Mouse (Mus musculus) adrenal gland, adult 2 months (tissue): ENCODE results near the gene Bora. TPM values are rescaled to one million over a fixed set of nuclear protein-coding genes. Genes with fewer than 3 reads are reported as not detected.
"Not testable (repeated sequence)": the region's sequence is repeated elsewhere in the genome, so short reads cannot be mapped to it uniquely, and the experiment has no call there.

Experiments
- DNase-seq: peaks from one replicate; pipeline ENCODE4 v3.0.0; 2021
- long read RNA-seq: library from polyadenylated mRNA; stranded (forward); transcript quantifications from one replicate; pipeline ENCODE4 v2.0.0, GENCODE M21; 2021
- polyA plus RNA-seq: library from polyadenylated mRNA; depleted of rRNA; stranded (reverse); fragments of >200 nt; gene quantifications from 2 replicates; pipeline ENCODE4 v1.2.3, GENCODE M21; 2012; rRNA removed
- total RNA-seq, 2 experiments: library from RNA; stranded (reverse); gene quantifications; 2 replicates each; pipeline ENCODE4 v1.2.3; 2021

The Bora gene
- total RNA-seq, result 1 to 10 TPM; 1.8 to 2.4 TPM
- polyA plus RNA-seq, result 0.70 and 0.75 TPM in 2 replicates
- long read RNA-seq, partial matches to known transcripts, result 0 of 4 reads
- long read RNA-seq, other reads (novel, unspliced or antisense), result 2 of 4 reads

DNA sequence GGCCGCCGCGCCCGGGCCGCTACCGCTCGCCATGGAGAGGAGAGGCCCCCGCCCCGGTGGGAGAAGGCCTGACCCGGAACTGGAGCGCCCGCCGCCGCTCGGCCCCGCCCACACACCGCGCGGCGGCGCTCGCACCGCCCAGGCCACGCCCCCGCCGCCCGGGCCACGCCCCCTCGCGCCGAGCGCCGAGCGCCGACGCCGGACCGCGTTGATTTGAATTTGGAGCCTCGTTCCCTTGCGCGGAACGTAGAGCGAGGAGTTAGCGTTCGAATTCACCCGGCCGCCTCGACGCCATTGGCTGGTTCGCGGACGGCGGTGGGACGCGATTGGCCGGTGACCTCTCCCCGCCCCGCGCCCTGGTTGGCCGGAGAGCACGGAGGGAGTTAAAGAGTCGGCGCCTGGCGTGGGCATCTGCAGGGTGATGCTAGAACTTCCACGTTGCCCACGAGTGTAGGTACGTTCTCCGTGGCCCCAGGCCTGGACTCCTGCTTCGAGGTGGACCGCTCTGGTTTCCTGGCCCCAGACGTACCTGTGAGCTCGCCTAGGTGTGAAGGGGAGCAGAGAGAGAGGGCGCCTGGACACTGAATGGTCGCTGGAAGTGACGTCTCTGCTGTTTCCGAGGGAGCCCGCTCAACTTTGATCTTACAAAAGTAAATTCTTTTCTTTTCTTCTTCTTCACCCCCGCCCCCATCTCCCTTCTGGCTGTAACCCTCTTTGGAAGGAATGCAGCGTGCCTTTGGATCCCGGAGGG, at the start of gene Bora, which contains the start of gene Mzt1:
Bora (plus strand) TSS at position 192 of the 751 bp plus-strand sequence.
Mzt1 (minus strand) TSS at position 104 of the 751 bp plus-strand sequence.
- DNase-seq, result peak; percentile 96

DNA sequence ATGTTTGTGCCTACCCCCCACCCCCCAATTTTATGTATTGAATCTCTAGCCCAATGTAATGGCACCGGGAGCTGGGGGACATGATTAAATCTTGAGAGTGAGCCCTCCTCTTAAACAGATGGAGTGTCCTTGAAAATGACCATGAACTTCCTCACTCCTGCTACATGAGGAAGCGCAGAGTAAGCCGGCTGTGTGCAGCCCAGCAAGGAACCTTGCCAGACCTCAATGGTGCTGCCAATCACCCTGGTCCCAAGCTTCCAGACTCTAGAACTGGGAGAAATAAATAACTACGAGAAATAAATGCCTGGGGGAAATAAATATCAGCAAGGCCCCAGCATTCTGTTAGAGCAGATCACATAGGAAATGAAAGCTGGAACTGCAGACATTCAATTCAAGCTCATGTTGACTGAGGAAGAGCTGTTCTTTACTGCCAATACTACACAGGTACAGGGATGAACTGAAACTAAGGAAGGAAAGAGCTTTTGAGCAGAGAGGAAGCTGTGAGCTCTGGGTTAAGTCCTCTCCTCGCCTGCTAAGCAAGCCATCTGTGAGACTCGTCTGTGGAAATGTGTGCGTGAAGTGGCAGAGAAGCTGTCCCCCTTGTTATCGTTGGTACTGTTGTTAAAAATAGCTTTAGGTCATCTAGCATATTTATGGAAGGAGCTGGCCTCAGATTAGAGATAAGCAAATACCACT, 35.6 kb upstream of the Bora start:
- peak; percentile 41 for DNase-seq

DNA sequence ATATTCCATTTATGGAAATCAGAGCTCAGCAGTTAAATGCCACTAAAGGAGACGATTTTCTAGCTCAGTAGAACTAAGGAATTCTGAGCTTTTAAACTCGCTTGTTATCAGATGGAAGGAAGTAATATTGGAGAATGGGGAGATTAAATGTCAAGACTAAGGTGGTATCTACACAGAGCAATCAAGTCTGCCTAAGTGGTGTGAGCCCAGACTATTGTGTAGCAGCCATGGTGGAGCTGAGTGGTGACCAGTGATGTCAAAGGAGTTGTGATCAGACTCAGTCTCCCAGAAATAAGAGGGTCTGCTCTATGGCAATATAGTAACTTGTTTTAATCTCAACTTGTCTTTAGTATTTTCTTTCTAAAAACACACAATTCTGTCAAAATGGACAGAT, 35.1 kb upstream of the Bora start:
- DNase-seq, result no peak

DNA sequence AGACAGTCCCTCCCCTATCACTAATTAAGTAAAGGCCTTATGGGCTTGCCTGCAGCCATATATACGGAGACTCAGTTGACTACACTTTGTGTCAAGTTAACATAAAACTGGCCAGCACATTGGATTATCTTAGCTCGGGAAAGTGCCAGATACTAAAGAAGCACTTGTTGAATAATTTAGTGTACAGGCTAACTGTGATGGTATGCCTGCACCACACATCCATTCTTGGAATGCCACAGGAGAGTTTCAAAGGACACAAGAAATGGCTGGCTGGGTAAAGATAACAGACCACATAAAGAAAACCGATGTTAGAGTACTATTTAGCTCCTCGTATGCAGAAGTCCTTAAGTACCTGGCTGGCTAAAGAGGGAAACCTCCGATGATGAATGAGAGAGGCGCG, 27.3 kb upstream of the Bora start:
- DNase-seq, result no peak

DNA sequence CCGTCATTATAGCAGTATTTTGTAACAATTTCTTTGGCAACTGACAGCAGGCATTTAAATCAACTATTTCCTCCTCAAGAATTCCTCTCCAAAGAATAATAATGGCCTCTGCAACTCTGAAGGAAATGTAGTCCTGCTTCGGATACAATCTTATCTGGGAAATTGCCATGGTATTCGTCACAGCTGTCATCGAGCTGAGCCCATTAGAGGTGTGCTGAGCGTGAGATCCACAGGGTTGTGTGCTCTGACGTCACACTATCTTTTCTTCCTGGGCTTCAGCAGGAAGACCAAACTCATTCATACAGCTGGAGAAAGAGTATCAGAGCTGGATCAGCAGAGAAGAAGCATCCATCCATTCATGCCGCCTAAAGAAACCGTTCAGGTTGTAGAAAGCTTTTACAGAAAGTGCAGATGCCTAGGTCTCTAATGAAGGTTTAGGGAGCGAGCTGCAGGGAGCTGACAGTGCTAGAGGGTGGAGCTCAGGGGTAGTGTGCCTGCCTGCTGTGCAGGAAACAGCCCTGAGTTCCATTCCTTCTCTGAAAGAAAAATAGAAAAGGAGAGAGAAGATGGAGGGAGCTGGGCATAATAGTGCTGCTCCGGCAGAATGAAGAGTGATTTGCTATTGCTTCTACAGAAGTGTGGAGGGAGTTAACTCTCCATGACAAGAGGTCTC, 26.8 kb upstream of the Bora start:
- DNase-seq, result no peak

DNA sequence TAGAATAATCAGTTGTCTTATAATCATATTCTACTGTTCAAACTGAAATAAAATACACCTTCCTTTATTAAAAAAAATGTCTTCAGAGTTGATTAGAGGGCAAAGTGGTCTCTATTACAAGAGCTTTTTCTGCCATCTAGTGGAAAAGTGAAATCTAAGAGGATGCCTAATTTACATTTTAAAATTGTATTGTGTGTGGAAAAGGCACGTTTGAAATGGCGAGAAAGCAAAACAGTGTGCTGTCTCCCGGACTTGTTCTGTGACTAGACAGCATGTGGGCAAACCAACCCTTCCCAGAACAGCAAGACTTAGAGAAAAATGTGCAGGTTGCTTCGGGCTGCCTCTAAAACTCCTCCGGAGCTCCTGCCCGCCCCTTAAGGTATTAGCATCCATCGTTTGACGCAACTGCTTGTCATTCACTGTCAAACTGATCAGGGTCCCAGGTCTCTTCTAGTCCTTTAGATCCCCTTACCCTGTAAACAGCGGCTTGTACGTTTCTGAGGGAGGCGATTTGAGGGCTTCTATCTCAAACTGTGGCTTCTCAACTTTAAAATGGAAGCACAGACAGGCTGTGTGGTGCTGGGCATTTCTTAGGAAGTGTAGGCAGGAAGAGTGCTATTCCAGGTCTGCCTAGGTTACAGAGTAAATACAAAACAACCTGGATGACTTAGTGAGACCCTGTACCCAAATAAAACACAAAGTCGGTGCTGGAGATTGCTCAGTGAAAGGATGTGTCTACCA, 23.5 kb upstream of the Bora start:
- no peak for DNase-seq

DNA sequence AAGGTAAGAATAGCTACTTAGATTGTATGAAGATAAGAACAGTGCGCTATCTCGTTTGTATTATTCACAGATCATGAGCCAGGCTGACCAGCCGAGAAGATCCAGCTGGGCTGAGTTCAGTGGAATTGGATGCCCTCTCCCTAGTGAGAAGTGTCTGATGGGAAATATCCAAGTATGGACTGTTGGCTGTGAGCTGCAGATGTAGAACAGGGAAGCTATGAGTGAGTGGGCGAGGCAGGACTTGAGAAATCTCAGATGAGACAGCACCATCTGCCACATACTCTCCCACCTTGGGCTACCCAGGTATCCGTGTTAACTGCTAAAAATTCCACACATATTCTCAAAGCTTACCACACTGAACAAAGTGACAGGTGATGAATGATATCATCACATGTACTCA, 16.0 kb upstream of the Bora start:
- no peak for DNase-seq

DNA sequence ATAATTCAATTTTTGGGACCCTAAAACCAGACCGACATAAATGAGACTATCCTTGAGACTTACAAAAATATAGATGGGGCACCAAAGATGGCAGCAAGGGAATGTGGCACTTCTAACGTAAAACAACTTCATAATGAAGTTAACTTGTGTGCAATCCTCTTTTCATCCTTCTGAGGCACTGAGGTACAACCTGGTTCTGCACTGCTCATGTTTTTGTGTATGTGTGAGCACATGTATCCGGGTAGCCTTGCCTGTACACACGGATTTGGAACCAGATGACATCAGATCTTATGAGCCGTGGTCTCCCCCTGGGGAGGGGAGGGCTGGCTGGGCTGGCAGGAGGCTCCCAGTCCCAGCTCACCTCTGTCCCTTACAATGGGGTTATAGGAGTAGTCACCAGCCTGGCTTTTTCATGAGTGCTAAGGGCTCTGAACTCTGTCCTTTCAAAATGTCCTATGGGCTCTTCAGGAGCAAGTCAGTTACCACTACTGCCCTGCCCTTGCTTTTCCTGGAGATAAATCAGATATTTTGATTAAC, 14.6 kb upstream of the Bora start:
- DNase-seq, result no peak

DNA sequence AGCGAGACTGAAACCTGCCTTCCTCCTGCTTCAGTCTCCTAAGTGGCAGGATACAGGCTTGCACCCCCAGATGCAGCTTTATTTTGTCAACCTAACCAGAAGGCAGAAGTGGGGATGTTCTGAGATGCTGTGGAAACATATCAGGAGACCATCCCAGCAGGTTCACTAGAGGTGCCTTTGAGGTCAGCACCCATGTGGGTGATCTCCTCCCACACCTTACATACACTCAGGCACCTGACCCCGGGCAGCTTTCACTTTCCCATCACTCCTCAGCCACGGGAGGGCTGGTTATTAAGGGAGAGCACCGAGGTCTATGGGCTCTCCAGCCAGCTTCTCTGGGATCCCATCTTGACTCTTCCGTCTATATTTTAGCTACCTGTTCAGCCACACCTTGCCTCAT, 13.4 kb upstream of the Bora start:
- DNase-seq, result no peak

DNA sequence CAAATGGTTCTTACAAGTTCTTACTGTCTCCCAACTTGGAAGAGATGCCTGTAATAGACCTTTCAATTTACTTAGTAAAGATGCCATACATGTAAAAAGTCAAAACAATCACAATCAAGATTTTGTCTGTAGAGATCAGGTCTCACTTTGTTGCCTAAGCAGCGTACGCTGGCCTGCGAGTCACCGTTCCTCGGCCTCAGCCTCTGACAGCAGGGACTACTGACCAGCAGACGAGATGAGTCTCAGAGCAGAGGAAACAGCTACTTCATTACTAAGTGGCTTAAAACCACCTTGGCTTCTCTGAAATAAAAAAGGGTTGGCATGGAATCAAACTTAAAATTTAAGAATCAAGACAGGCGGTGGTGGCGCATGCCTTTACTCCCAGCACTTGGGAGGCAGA, 11.2 kb upstream of the Bora start:
- DNase-seq, result not testable (repeated sequence)

DNA sequence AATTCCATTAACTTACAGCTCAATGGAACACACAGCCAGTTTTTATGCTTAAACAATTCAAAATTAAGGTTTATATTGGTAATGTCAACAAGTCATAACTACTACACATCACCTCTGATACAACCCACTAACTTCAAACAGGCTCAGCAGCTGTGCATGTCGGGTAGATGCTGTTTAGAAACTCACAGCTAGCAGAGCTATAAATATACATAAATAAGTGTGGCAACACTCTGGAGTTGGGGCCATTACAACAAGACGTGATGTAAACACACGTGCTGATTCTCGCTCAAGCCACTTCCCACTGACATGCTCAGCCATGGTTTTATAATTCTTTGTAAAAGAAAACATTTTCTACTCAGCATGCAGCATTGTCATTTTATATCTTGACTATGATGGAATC, 10.0 kb upstream of the Bora start:
- no peak for DNase-seq

DNA sequence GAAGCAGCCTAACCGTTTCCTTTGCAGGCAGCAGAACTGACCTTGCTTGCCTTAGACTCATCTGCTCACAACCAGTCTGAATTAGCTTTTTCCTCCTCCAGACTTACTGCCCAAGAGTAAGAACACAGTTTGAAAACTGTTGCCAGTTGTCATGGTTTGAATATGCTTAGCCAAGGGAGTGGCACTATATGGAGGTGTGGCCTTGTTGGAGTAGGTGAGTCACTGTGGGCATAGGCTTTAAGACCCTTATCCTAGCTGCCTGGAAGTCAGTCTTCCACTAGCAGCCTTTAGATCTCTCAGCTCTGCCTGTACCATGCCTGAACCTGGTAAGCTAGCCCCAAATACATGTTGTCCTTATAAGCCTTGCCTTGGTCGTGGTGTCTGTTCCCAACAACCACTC, 8.3 kb upstream of the Bora start:
- no peak for DNase-seq

DNA sequence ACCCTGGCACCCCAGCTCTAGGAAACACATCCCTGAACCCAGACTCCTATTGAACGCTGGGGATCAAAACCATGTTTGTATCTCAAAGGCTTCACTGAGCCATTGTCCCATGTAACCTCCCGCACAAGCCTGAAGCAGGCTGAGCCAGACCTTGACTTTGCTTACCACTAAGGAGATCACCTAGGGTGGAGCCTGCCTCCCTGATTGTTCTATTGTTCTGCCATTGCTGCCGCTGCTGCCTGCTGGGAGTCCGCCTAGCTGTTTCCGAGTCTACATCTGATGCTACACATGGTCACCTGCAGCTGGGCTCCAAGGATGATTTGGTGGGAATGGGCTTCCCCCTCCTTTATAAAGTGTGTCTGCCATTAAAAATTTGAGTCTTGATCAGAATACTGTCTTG, 6.7 kb upstream of the Bora start:
- not testable (repeated sequence) for DNase-seq

DNA sequence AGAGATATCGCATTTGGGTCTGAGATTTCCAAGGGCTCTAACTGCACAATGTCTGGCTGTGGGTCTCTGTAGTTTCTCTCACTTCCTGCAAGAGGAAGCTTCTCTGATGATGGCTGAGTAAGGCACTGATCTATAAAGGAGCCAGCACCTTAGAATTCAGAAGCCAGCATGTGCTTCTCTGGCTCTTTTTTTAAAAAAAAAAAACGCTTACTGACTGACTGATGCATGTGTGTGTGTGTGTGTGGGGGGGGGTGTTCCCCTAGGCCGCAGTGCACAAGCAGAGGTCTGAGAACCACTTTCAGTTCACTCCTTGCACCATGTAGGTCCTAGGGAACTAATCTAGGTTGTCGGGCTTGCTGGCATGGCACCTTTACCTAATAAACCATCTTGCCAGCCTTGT, 4.6 kb upstream of the Bora start:
- no peak for DNase-seq

DNA sequence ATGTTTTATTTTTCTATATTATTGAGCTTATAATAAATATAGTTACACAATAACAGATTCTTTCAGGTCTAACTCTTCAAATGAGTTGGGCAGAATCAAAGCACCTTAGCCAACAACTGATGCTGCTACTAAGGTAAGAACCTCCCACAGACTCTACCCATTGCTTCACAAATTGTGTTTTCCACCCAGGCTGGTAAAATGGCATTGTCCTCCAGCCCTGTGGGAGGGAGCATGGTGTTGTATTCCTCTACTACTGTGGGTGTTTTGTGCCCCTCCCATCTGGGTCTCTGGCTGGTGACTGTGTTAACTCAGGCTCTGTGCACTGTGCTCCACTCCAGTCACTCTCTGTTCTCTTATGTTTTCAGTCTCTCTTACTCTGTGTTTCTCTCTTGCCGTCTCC, 2.5 kb upstream of the Bora start:
- no peak for DNase-seq

DNA sequence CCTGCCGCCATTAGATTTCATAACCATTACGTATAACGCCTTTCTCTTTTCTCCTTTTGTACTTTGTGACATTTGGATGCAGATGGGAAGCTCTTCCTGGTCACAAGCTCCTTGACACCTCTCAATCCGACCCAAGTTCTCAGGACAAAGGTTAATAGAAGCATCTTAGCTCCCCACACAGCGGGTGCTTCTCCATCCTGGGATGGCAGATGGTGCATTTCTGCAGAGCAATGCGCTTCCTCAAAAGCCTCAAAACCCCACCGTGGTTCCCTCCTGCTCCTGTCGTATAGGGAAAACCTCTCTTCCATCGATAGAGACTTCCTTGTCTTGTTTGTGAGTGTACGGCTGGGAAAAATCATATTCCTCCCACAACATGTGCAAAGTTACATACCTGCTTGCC, 1.9 kb upstream of the Bora start:
- no peak for DNase-seq

DNA sequence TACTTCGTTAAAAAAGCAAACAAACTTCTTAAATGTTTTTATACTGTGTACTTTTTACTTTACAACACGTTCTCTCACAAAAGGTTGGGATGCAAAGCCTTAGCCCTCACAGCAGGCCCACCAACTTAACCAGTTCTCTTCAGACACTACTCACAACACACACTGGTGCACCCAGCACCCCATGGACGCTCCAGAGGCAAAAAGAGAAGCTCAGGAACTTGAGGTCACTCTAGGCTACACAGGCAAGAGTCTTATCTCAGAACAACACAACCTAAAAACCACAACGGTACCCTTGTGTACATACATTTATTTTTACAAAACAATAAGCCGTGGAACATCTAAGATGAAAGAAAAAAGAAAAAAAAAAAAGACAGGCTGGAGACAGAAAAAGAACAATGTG, 1.3 kb upstream of the Bora start:
- no peak for DNase-seq

DNA sequence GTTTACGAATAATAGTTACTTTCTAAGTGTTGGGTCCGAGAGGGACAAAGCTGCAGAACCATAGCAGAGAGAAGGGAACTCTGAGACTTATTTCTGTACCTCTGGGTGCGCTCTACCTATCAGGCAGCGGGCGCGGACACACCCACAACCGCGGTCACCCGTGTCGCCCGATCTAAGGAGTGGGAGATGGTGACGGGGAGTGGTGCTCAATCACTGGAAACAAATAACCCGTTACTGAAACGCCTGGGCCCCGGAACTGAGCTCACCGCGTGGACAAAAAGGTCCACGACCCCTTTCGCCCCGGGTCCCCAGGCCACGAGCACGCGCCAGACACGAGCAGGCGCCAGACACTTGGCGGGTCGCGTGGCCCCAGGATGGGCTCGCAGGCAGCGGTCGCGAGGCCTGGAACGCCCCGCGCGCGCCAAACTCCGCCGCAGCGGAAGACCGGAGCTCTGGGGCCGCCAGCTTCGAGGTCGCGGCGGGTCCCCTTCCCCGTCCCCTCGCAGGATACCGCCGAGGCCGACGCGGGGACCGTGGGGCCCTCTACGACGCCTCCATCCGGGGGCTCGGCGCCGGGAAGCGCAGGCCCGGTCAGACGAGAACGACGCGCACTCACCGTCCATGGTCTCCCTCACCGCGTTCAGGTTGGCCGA, 518 bp upstream of the Bora start:
- DNase-seq, result no peak

DNA sequence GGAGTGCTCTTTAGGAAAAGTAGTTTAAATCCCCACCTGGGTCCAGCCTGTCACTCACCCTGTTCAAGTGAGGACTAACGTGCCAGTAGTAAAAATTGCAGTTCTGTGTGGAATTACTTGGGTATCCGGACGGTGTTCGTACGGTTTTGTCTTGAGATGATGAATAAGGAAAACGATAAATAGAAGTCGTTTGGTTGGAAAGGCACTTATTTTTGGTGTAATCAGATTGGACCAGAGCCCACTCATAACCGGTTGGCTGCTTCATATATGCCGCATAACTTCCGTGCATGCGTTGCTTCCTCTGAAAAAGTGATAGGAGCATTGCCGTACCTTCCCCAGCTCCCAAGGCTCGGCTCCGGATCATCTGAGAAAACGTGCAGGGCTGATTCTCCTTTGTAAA, 760 bp downstream of the Bora start:
- DNase-seq, result no peak

DNA sequence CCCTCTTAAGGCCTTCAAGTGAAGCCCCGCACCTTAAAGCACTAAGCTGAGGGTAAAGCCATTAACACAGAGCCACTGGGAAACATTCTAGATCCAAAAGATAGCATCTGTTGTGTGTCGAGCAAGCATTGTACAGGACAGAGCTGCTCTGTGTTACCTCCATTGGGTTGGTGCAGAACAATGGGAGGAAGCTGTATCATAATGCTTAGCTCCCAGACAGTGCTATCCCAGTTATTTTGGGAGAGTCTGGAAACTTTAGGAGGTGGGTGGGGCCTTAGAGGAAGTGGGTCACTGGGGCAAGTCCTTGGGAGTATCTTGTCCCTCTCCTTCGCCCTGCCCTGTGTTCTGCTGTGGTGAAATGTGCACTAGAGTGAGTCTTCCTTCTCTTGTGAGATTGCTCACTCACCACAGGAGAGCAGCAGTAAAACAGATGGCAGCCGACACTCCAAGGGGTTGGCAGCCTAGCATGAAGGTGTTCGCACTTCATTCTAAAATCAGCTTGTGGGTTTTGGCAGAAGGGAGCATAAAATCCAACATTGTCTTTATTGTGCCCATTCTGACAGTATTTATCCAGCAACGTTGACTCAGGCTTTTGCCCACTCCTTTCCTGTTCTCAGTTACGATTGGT, 13.1 kb downstream of the Bora start:
- no peak for DNase-seq

DNA sequence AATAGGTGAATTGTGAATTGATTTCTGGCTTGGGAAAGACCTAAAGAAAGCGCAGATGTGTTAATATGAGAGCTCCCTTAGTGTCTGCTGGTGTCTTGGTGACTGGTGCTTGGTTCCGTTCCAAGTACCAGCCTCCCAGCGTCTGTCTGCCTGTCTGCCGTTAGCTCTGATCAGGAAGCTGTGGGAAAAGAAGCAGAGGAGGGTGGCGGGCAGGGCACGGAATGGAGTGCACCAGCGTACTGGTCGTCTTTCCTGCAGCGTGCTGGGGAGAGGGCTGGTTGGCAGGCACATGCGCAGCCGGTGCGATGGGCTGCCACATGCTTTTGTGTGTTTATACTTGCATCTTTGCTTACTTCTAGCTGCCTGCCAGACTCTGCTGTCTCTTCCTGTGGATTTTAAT, 14.6 kb downstream of the Bora start:
- no peak for DNase-seq
